Mouse (Mus musculus): ENCODE data around the gene Taf6l.

DNA sequence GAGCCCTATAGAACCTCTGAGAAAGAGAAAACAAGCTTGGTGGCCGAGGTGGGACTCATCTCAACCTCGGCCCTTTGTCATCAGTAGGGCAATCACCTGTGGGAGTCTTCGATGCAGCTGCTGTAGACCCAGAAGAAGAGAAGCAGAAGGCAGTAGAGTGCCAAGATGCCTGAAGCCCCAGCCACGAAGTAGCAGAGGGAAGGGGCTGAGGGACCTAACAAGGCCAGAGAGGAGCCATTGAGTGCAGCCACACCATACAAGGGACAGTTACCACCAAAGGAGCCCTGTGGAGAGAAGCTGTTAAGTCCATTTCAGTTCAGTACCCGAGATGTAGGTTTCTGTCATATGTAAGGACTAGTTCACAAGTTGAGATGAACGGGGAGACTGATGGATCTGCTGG lies 12.8 kb downstream of the Taf6l start:
- TF ChIP-seq POLR2A (IDR thresholded peaks at IDR 0.05; ENCODE audit: borderline replicate concordance, insufficient read depth, low read length) (no peak), CTCF (IDR thresholded peaks at IDR 0.05; ENCODE audit: borderline replicate concordance, insufficient read depth, low read depth, low read length) (no peak)

Measured in cerebellum, adult 2 months (tissue).